Mouse (Mus musculus) brown adipose tissue, adult 24 weeks (tissue): Measurements from ENCODE around the gene Dclk2. TPM values are rescaled to one million over a fixed set of nuclear protein-coding genes. Genes with fewer than 3 reads are reported as not detected.

Source experiments
- H3K27ac ChIP-seq: fragments of 200-500 bp; replicated peaks from 2 replicates; pipeline ENCODE4 v1.5.1; 2012; ENCODE audit warnings: low read depth, mild to moderate bottlenecking, low read length
- H3K4me1 ChIP-seq: fragments of 200-500 bp; 2 replicates; pipeline ENCODE4 v1.6.1; 2012; ENCODE audit warnings: low read length, mixed read lengths; ENCODE audit not compliant: control insufficient read depth, insufficient read depth, insufficient read length
- H3K4me3 ChIP-seq: fragments of 200-500 bp; 2 replicates; pipeline ENCODE4 v1.5.1; 2012; ENCODE audit warnings: low read depth, mild to moderate bottlenecking, low read length, moderate library complexity; ENCODE audit not compliant: insufficient read depth
- polyA plus RNA-seq: library from polyadenylated mRNA; stranded (reverse); fragments of >200 nt; gene quantifications from 2 replicates; pipeline ENCODE4 v1.2.4, GENCODE M21; 2012; ENCODE audit not compliant: missing spikeins, insufficient read depth, insufficient read length

The Dclk2 gene
- polyA plus RNA-seq, 1 experiment = 0.52 TPM

- H3K4me1 ChIP-seq = peaks cover 3% of the 10 kb centered on the region; the same call in 1 of the 2 replicates
- H3K4me3 ChIP-seq = no peak overlapping the region
- H3K27ac ChIP-seq = no peak overlapping the region
Observed at GRCm38 (mm10) chr3:86868721-86869120, 51.9 kb downstream of the Dclk2 start.

GRCm38 (mm10) chr3:86863327-86864008 lies 57.2 kb downstream of the Dclk2 start:
- Histone ChIP-seq H3K4me1 (peaks cover 2% of the 10 kb centered on the region; the same call in 1 of the 2 replicates), H3K27ac (no peak overlapping the region), H3K4me3 (no peak overlapping the region)

DNA sequence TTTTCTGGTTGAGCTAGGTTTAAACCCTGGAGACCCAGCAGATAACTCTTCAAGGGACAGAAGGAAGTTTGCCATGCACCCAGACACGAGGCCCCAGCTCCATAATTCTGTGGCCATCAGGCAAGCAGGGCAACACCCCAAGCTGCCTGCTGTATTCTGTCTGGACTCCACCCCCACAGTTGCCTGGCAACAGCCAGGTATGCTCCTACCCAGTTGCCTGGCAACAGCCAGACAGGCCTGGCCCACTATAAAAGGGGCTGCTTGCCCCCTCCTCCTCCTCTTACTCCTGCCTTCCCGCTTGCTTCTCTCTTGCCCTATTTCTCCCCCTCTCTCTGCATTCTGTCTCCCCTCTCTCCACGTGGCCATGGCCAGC lies 57.7 kb downstream of the Dclk2 start:
- Histone ChIP-seq H3K27ac (no peak overlapping the region), H3K4me3 (no peak overlapping the region), H3K4me1 (no peaks in the 10 kb centered on the region)

GRCm38 (mm10) chr3:86862245-86862938 lies 58.3 kb downstream of the Dclk2 start:
- H3K4me3 ChIP-seq = no peak overlapping the region
- no peaks in the 10 kb centered on the region for H3K4me1 ChIP-seq
- no peak overlapping the region for H3K27ac ChIP-seq

- no peak overlapping the region for H3K4me3 ChIP-seq
Observed at GRCm38 (mm10) chr3:86859791-86860190, 60.9 kb downstream of the Dclk2 start.

DNA sequence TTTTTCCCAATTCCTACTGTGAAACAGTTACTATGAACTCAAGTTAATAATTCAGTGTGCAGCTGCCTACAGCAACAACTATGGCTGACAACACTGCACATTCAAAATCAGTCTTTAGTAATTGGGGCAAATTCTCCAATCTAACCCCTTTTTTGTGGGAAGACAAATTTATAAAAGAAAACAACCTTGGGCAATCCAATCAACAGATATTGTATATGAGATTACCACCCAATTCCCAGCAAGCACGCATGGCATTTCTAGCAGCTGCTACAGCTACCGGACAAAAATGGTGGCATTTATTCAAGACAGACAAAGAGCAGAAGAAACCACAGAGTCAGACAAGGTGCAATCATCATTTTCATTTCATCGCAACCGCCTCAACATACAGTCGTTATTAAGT lies 62.0 kb downstream of the Dclk2 start:
- no peaks in the 10 kb centered on the region for H3K4me1 ChIP-seq
- no peak overlapping the region for H3K27ac ChIP-seq

More at GRCm38 (mm10) chr3:86859791-86860190, 60.9 kb downstream of the Dclk2 start:
- Histone ChIP-seq H3K4me1 (no peaks in the 10 kb centered on the region), H3K27ac (no peak overlapping the region)

DNA sequence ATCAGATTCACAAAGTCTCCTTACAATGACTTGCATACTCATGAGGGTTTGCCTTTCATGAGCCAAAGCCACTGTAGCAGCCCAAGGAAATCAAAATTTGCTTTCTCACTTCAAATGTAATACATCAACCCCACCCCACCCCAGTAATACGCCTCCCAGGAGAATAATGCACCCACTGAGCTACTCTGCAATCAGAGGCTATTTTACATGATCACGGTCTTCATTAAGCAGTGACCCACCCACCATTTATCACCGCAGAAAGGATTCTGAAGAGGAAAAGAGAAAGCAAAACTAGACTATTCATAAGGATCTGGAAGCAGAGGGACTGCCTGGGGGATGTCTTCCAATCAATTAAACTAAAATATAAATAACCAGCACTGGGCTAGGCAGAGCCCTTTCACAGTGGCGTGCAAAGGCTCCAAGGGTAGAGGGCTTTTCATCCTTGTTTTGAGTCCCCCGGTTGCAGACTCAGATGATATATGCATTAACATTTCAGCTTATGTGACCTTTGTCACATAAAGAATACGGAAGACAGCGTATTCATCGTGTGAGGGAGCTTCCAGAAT lies 62.7 kb downstream of the Dclk2 start:
- H3K4me3 ChIP-seq = no peak overlapping the region
- no peaks in the 10 kb centered on the region for H3K4me1 ChIP-seq
- H3K27ac ChIP-seq = no peak overlapping the region

More for the DNA sequence above, 62.0 kb downstream of the Dclk2 start:
- H3K4me3 ChIP-seq = no peak overlapping the region

DNA sequence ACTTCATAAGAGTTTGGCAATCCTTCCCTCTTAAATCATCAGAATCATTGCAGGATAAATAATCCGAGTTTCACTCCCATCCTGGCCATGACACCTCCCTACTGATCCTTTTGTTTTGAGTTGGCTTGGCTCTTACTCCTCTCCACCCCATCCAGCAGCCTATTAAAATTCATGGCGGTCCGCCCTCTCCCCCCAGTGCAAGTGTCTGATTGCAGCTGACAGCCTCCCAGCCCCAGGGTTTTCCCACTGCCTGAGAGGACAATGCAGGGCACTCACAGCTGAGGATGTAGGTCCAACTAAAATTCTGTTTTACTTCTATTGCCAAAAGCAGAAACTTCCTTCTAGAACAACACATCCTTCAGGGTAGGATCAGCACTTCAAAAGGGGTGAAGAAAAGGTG lies 67.8 kb downstream of the Dclk2 start:
- Histone ChIP-seq H3K4me1 (no peaks in the 10 kb centered on the region; the same call in 1 of the 2 replicates), H3K4me3 (no peak overlapping the region), H3K27ac (no peak overlapping the region)

DNA sequence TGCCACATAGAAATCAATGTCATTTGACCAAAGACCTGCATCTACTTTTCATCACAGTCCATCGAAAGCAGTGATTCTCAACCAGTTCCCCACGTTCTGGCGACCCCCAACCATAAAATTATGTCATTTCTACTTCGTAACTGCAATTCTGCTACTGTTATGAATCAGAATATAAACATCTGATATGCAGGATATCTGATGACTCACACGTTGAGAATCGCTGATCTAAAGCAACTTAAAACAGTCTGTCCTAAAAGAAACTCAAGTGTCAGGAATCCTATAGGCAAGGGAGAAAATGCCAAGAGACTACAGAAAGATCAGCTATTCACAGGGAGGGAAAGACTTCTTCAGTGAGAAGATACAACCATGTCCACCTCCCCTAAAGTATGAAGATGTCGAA lies 69.5 kb downstream of the Dclk2 start:
- H3K27ac ChIP-seq = no peak overlapping the region

DNA sequence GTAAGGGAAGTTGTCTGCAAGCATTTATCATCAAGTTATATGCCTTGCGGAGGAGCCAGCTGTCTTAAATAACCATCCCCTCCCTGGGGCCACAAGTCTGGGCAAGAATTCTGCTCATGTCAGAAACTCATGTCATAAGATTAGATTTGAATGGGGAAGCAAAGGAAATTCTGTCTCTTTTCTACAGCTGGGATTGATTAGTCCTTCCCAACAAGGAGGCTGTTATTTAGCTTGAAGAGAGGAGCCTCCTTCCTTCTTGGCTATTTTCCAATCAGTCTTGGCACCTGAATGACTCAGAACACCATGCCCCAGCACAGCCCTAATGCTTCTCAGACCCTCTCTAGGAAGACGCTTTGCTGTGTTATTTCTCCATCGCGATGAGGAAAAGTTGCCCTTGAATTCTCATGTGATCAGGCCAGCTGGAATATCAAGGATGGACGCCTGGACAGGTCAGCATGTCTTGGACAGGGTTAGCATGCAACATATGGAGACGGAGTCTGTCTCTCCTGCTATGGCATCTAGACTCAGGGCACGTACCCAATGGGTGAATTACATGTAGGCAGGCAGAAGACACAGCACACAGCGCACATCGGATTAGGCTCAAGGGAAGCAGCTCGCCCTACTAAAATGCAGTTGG lies 70.1 kb downstream of the Dclk2 start:
- no peak overlapping the region for H3K4me3 ChIP-seq
- no peaks in the 10 kb centered on the region; the same call in 1 of the 2 replicates for H3K4me1 ChIP-seq
- H3K27ac ChIP-seq = no peak overlapping the region

More for the DNA sequence above, 69.5 kb downstream of the Dclk2 start:
- Histone ChIP-seq H3K4me1 (no peaks in the 10 kb centered on the region; the same call in 1 of the 2 replicates), H3K4me3 (no peak overlapping the region)

DNA sequence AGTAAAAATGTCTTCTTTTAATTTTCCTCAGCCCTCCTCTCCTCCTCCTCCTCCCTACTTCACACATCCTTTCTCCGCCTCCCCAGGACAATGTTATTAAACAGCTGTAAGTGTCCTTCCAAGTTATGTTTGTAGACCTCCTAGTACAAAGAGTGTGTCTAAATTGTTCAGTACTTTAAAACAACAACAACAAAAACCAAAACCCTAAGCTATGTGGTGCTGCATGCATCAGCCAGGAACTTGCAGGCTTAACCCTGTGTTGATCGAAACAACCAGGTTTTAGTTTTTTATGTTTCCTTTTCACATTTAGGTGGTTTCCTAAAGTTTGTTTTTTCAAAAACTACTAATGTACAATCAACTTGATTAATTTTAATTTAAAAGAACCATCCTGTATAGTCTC lies 71.3 kb downstream of the Dclk2 start:
- no peak overlapping the region for H3K4me3 ChIP-seq
- H3K4me1 ChIP-seq = peaks cover 2% of the 10 kb centered on the region; the same call in 1 of the 2 replicates
- no peak overlapping the region for H3K27ac ChIP-seq

- H3K4me3 ChIP-seq = no peak overlapping the region
- H3K4me1 ChIP-seq = peaks cover 2% of the 10 kb centered on the region; the same call in 1 of the 2 replicates
- no peak overlapping the region for H3K27ac ChIP-seq
Observed at GRCm38 (mm10) chr3:86847536-86847935, 73.1 kb downstream of the Dclk2 start.

DNA sequence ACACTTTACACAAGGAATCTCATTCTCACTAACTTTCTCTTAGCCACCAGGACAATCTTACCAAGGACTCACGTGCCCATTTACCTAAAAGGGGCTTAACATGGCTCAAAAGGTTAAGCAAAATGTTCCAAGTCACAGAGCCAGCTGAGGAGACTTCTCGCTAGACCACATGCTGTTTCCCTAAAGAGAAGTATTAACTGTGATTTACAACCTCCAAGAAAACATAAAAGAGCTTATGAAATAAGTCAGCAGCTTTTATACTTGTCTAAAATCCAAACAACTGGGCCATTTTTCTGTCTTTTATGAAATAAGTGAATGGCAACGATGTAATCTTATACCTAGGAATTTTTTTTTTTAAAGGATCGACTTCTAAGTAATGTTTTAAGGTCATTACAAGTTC lies 74.6 kb downstream of the Dclk2 start:
- H3K27ac ChIP-seq = no peak overlapping the region
- H3K4me1 ChIP-seq = peaks cover 2% of the 10 kb centered on the region; the same call in 1 of the 2 replicates
- H3K4me3 ChIP-seq = no peak overlapping the region

DNA sequence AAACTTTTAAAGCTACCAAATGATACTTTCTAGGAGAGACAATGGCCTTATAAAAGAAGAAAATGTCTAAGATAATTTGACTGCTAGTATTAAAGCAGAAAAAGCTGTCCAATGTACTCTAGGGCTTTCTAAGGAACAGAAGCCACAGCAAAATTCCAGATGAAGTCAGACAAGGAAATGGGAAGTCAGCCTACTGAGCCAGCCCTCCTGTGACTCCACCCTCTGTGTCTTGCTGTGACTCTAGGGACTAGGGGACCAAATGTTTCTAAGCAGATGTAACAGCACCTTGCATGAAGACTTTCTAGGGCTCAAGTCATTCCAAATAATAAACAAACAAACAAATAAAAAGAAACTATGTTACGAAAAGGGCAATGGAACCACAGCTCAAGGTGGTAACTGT lies 75.1 kb downstream of the Dclk2 start:
- Histone ChIP-seq H3K27ac (no peak overlapping the region), H3K4me3 (no peak overlapping the region), H3K4me1 (peaks cover 2% of the 10 kb centered on the region; the same call in 1 of the 2 replicates)

GRCm38 (mm10) chr3:86844804-86845481 lies 75.7 kb downstream of the Dclk2 start:
- no peak overlapping the region for H3K4me3 ChIP-seq
- peaks cover 2% of the 10 kb centered on the region; the same call in 1 of the 2 replicates for H3K4me1 ChIP-seq
- no peak overlapping the region for H3K27ac ChIP-seq
